Mouse (Mus musculus) myocyte (in vitro differentiated cells): ENCODE data around the gene Acox3.

Source experiments
- E2F4 ChIP-seq: IDR thresholded peaks from one replicate; pipeline ENCODE4 v1.6.1; 2011; ENCODE audit warnings: mild to moderate bottlenecking, control low read depth, moderate library complexity; ENCODE audit not compliant: insufficient read depth
- MAX ChIP-seq: IDR thresholded peaks from one replicate; pipeline ENCODE4 v1.6.1; 2011; ENCODE audit warnings: low read depth, mild to moderate bottlenecking, control low read depth
- MYOD1 ChIP-seq, 3 experiments: IDR thresholded peaks; one replicate each; pipeline ENCODE4 v1.6.1; 2011; ENCODE audit warnings: control low read depth in 2 of 3, low read depth in 2 of 3, mild to moderate bottlenecking in 2 of 3, moderate library complexity in 1 of 3; ENCODE audit not compliant: insufficient read length in 2 of 3, control insufficient read depth in 1 of 3
- MYOG ChIP-seq, 3 experiments: IDR thresholded peaks; one replicate each; pipeline ENCODE4 v1.6.1; 2011; ENCODE audit warnings: control low read depth in 2 of 3, low read depth in 2 of 3, mild to moderate bottlenecking in 2 of 3; ENCODE audit not compliant: insufficient read length in 2 of 3, control insufficient read depth in 1 of 3, insufficient read depth in 1 of 3
- POLR2A ChIP-seq: IDR thresholded peaks from one replicate; pipeline ENCODE4 v1.6.1; 2011; ENCODE audit warnings: low read depth, mild to moderate bottlenecking, control low read depth, moderate library complexity; ENCODE audit not compliant: insufficient read length
- POLR2AphosphoS2 ChIP-seq: IDR thresholded peaks from one replicate; pipeline ENCODE4 v1.6.1; 2011; ENCODE audit warnings: low read depth, control low read depth; ENCODE audit not compliant: insufficient read length
- REST ChIP-seq: IDR thresholded peaks from one replicate; pipeline ENCODE4 v1.6.1; 2011; ENCODE audit warnings: mild to moderate bottlenecking, control low read depth, moderate library complexity; ENCODE audit not compliant: insufficient read depth, insufficient read length
- SRF ChIP-seq: IDR thresholded peaks from one replicate; pipeline ENCODE4 v1.6.1; 2011; ENCODE audit warnings: low read depth; ENCODE audit not compliant: control insufficient read depth, insufficient read length
- TCF12 ChIP-seq: IDR thresholded peaks from one replicate; pipeline ENCODE4 v1.6.1; 2011; ENCODE audit warnings: mild to moderate bottlenecking, control low read depth; ENCODE audit not compliant: poor library complexity, insufficient read depth, severe bottlenecking
- TCF3 ChIP-seq: IDR thresholded peaks from one replicate; pipeline ENCODE4 v1.6.1; 2011; ENCODE audit warnings: low read depth, control low read depth; ENCODE audit not compliant: insufficient read length
- USF1 ChIP-seq: IDR thresholded peaks from one replicate; pipeline ENCODE4 v1.6.1; 2011; ENCODE audit warnings: low read depth, mild to moderate bottlenecking, control low read depth, moderate library complexity

DNA sequence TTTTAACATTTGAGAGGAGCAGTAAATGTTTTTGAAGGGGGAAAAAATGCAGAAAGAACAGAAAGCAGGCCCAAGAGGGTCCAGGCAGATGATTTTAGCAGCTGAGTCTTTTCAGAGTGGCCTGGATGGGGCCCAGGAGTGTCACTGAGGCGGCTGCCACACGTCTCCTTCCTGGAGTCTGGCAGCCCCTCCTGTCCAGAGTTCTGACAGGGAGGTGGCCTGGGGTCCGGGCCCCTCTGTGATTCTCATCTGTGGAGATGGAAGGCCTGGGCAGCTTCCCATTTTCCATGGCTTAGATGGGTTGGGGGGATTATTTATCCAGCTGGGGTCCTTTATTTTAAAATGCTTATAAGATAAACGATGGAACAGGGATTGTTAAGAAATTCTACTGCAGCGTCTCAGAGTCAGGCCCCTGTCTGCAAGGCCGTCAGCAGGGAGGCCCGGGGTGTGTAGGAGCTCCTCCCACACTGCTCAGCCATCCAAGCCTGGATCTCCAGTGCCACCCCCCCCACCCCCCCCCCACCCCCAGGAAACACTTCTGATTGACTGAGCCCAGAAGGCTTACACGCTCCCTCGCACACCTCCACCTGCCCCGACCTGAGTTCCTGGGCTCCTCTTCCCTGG lies 59.2 kb downstream of the Acox3 start:
- TF ChIP-seq POLR2AphosphoS2 (no peak), REST (no peak), MAX (no peak), MYOG (IDR thresholded peaks at IDR 0.05; ENCODE audit: control insufficient read depth in 1 of 3, insufficient read depth in 1 of 3, insufficient read length in 2 of 3, low read depth in 2 of 3) (no peak), TCF3 (no peak), USF1 (no peak), POLR2A (no peak), E2F4 (no peak), TCF12 (no peak), SRF (no peak), MYOD1 (IDR thresholded peaks at IDR 0.05; ENCODE audit: control insufficient read depth in 1 of 3, insufficient read length in 2 of 3, low read depth in 2 of 3) (no peak)
